Mouse (Mus musculus): Measurements from ENCODE around the gene Ttn.

GRCm38 (mm10) chr2:76850066-76850465 lies 132.3 kb downstream of the Ttn start:
- TF ChIP-seq E2F4 (IDR thresholded peaks at IDR 0.05; ENCODE audit: borderline replicate concordance, low read depth, low read length) = no peak
- TF ChIP-seq TCF12 (IDR thresholded peaks at IDR 0.05; ENCODE audit: low read depth, low read length) = no peak
- TF ChIP-seq CTCF (IDR thresholded peaks at IDR 0.05 in 2 of 3, conservative IDR thresholded peaks at IDR 0.05 in 1 of 3; ENCODE audit: control insufficient read depth in 1 of 3, insufficient read depth in 1 of 3, low read depth in 2 of 3, low read length in 3 of 3, poor library complexity in 1 of 3, severe bottlenecking in 1 of 3) = no peak
- TF ChIP-seq MYB (IDR thresholded peaks at IDR 0.05; ENCODE audit: low read depth, low read length) = no peak

Data from MEL (cell line).